Mouse (Mus musculus): Measurements from ENCODE around the gene Ddx27. TPM values are rescaled to one million over a fixed set of nuclear protein-coding genes. Genes with fewer than 3 reads are reported as not detected.

Ddx27 gene
- polyA plus RNA-seq, 1 experiment from 2014 or later: 45.3 TPM

- Histone ChIP-seq H3K27ac (ENCODE audit: low read length) (no peak overlapping the region), H3K4me2 (replicated peaks; ENCODE audit: low read depth, low read length) (no peak overlapping the region), H3K9ac (replicated peaks; ENCODE audit: low read depth, low read length) (no peak overlapping the region), H3K36me3 (ENCODE audit: control insufficient read depth, insufficient read depth, low read length) (peaks cover 32% of the 10 kb centered on the region), H3K4me3 (ENCODE audit: low read depth, low read length) (no peak overlapping the region), H3K9me3 (ENCODE audit: control insufficient read depth, low read depth, low read length) (no peaks in the 10 kb centered on the region), H3K27me3 (ENCODE audit: control insufficient read depth, insufficient read depth, low read length) (no peaks in the 10 kb centered on the region), H3K4me1 (ENCODE audit: control insufficient read depth, insufficient read depth, low read length) (peaks cover 17% of the 10 kb centered on the region; the same call in 1 of the 2 replicates)
- ATAC-seq (ENCODE audit: insufficient number of reproducible peaks, insufficient read depth, low FRiP score, low read depth): no peak
- 82% methylated on average over 5 of the region's 5 CpGs for WGBS
Observed at GRCm38 (mm10) chr2:167056942-167057323, 41.9 kb downstream of the Ddx27 start.

GRCm38 (mm10) chr2:167058201-167058600 lies 43.2 kb downstream of the Ddx27 start:
- no peaks in the 10 kb centered on the region for H3K27me3 ChIP-seq (ENCODE audit: control insufficient read depth, insufficient read depth, low read length)
- no peaks in the 10 kb centered on the region for H3K9me3 ChIP-seq (ENCODE audit: control insufficient read depth, low read depth, low read length)
- peaks cover 32% of the 10 kb centered on the region for H3K36me3 ChIP-seq (ENCODE audit: control insufficient read depth, insufficient read depth, low read length)
- H3K9ac ChIP-seq (replicated peaks; ENCODE audit: low read depth, low read length): no peak overlapping the region
- 58% methylated on average over 3 of the region's 3 CpGs for WGBS
- H3K27ac ChIP-seq (ENCODE audit: low read length): no peak overlapping the region
- no peak overlapping the region for H3K4me3 ChIP-seq (ENCODE audit: low read depth, low read length)
- no peak overlapping the region for H3K4me2 ChIP-seq (replicated peaks; ENCODE audit: low read depth, low read length)
- no peak for ATAC-seq (ENCODE audit: insufficient number of reproducible peaks, insufficient read depth, low FRiP score, low read depth)
- H3K4me1 ChIP-seq (ENCODE audit: control insufficient read depth, insufficient read depth, low read length): peaks cover 17% of the 10 kb centered on the region; the same call in 1 of the 2 replicates

- no peak overlapping the region for H3K27ac ChIP-seq (ENCODE audit: low read length)
- WGBS: 48% methylated on average over 3 of the region's 3 CpGs
- peaks cover 32% of the 10 kb centered on the region for H3K36me3 ChIP-seq (ENCODE audit: control insufficient read depth, insufficient read depth, low read length)
- H3K9me3 ChIP-seq (ENCODE audit: control insufficient read depth, low read depth, low read length): no peaks in the 10 kb centered on the region
- H3K27me3 ChIP-seq (ENCODE audit: control insufficient read depth, insufficient read depth, low read length): no peaks in the 10 kb centered on the region
- peaks cover 17% of the 10 kb centered on the region; the same call in 1 of the 2 replicates for H3K4me1 ChIP-seq (ENCODE audit: control insufficient read depth, insufficient read depth, low read length)
- no peak overlapping the region for H3K4me2 ChIP-seq (replicated peaks; ENCODE audit: low read depth, low read length)
- ATAC-seq (ENCODE audit: insufficient number of reproducible peaks, insufficient read depth, low FRiP score, low read depth): no peak
- H3K4me3 ChIP-seq (ENCODE audit: low read depth, low read length): no peak overlapping the region
- no peak overlapping the region for H3K9ac ChIP-seq (replicated peaks; ENCODE audit: low read depth, low read length)
Observed at GRCm38 (mm10) chr2:167058814-167059387, 43.9 kb downstream of the Ddx27 start.

- Histone ChIP-seq H3K27me3 (ENCODE audit: control insufficient read depth, insufficient read depth, low read length) (no peaks in the 10 kb centered on the region), H3K9me3 (ENCODE audit: control insufficient read depth, low read depth, low read length) (no peaks in the 10 kb centered on the region), H3K4me3 (ENCODE audit: low read depth, low read length) (no peak overlapping the region), H3K27ac (ENCODE audit: low read length) (no peak overlapping the region), H3K36me3 (ENCODE audit: control insufficient read depth, insufficient read depth, low read length) (peaks cover 31% of the 10 kb centered on the region), H3K4me1 (ENCODE audit: control insufficient read depth, insufficient read depth, low read length) (peaks cover 17% of the 10 kb centered on the region; the same call in 1 of the 2 replicates), H3K4me2 (replicated peaks; ENCODE audit: low read depth, low read length) (no peak overlapping the region), H3K9ac (replicated peaks; ENCODE audit: low read depth, low read length) (no peak overlapping the region)
- WGBS: 62% methylated on average over 8 of the region's 8 CpGs
- ATAC-seq (ENCODE audit: insufficient number of reproducible peaks, insufficient read depth, low FRiP score, low read depth): no peak
Observed at GRCm38 (mm10) chr2:167059536-167059935, 44.5 kb downstream of the Ddx27 start.

- Histone ChIP-seq H3K4me3 (ENCODE audit: low read depth, low read length) (no peak overlapping the region), H3K27ac (ENCODE audit: low read length) (no peak overlapping the region), H3K36me3 (ENCODE audit: control insufficient read depth, insufficient read depth, low read length) (peaks cover 31% of the 10 kb centered on the region), H3K4me1 (ENCODE audit: control insufficient read depth, insufficient read depth, low read length) (peaks cover 21% of the 10 kb centered on the region), H3K4me2 (replicated peaks; ENCODE audit: low read depth, low read length) (no peak overlapping the region), H3K9ac (replicated peaks; ENCODE audit: low read depth, low read length) (no peak overlapping the region), H3K27me3 (ENCODE audit: control insufficient read depth, insufficient read depth, low read length) (no peaks in the 10 kb centered on the region), H3K9me3 (ENCODE audit: control insufficient read depth, low read depth, low read length) (no peaks in the 10 kb centered on the region)
- no peak for ATAC-seq (ENCODE audit: insufficient number of reproducible peaks, insufficient read depth, low FRiP score, low read depth)
- 58% methylated on average over 12 of the region's 12 CpGs for WGBS
Observed at GRCm38 (mm10) chr2:167059960-167060359, 45.0 kb downstream of the Ddx27 start.

GRCm38 (mm10) chr2:167060360-167060759 lies 45.4 kb downstream of the Ddx27 start:
- 68% methylated on average over 3 of the region's 3 CpGs for WGBS
- Histone ChIP-seq H3K9ac (replicated peaks; ENCODE audit: low read depth, low read length) (0 out of 2 replicates have a peak overlapping the region, but pooled peaks have one; percentile 15), H3K4me1 (ENCODE audit: control insufficient read depth, insufficient read depth, low read length) (peaks cover 25% of the 10 kb centered on the region), H3K4me2 (replicated peaks; ENCODE audit: low read depth, low read length) (no peak overlapping the region), H3K9me3 (ENCODE audit: control insufficient read depth, low read depth, low read length) (no peaks in the 10 kb centered on the region), H3K27me3 (ENCODE audit: control insufficient read depth, insufficient read depth, low read length) (no peaks in the 10 kb centered on the region), H3K36me3 (ENCODE audit: control insufficient read depth, insufficient read depth, low read length) (peaks cover 31% of the 10 kb centered on the region), H3K4me3 (ENCODE audit: low read depth, low read length) (no peak overlapping the region), H3K27ac (ENCODE audit: low read length) (no peak overlapping the region)
- no peak for ATAC-seq (ENCODE audit: insufficient number of reproducible peaks, insufficient read depth, low FRiP score, low read depth)

- Histone ChIP-seq H3K4me2 (replicated peaks; ENCODE audit: low read depth, low read length) (peak overlapping the region; percentile 83; the same call in 1 of the 2 replicates), H3K27ac (ENCODE audit: low read length) (no peak overlapping the region), H3K4me3 (ENCODE audit: low read depth, low read length) (no peak overlapping the region), H3K36me3 (ENCODE audit: control insufficient read depth, insufficient read depth, low read length) (peaks cover 32% of the 10 kb centered on the region), H3K4me1 (ENCODE audit: control insufficient read depth, insufficient read depth, low read length) (peaks cover 25% of the 10 kb centered on the region), H3K9ac (replicated peaks; ENCODE audit: low read depth, low read length) (0 out of 2 replicates have a peak overlapping the region, but pooled peaks have one; percentile 15), H3K27me3 (ENCODE audit: control insufficient read depth, insufficient read depth, low read length) (no peaks in the 10 kb centered on the region), H3K9me3 (ENCODE audit: control insufficient read depth, low read depth, low read length) (no peaks in the 10 kb centered on the region)
- ATAC-seq (ENCODE audit: insufficient number of reproducible peaks, insufficient read depth, low FRiP score, low read depth): no peak
Observed at GRCm38 (mm10) chr2:167060761-167061160, 45.8 kb downstream of the Ddx27 start.

- H3K9ac ChIP-seq (replicated peaks; ENCODE audit: low read depth, low read length): peak overlapping the region; percentile 81
- H3K4me3 ChIP-seq (ENCODE audit: low read depth, low read length): peak overlapping the region; percentile 72
- H3K4me2 ChIP-seq (replicated peaks; ENCODE audit: low read depth, low read length): peak overlapping the region; percentile 83
- ATAC-seq (ENCODE audit: insufficient number of reproducible peaks, insufficient read depth, low FRiP score, low read depth): no peak
- H3K27ac ChIP-seq (ENCODE audit: low read length): no peak overlapping the region
- H3K9me3 ChIP-seq (ENCODE audit: control insufficient read depth, low read depth, low read length): no peaks in the 10 kb centered on the region
- no peaks in the 10 kb centered on the region for H3K27me3 ChIP-seq (ENCODE audit: control insufficient read depth, insufficient read depth, low read length)
- H3K36me3 ChIP-seq (ENCODE audit: control insufficient read depth, insufficient read depth, low read length): peaks cover 28% of the 10 kb centered on the region
- peaks cover 25% of the 10 kb centered on the region for H3K4me1 ChIP-seq (ENCODE audit: control insufficient read depth, insufficient read depth, low read length)
- 24% methylated on average over 11 of the region's 11 CpGs for WGBS
Observed at GRCm38 (mm10) chr2:167061381-167062034, 46.5 kb downstream of the Ddx27 start.

Measured in stomach, embryonic 14.5 days (tissue).